25 mouse cellular contexts compared by ENCODE assay signal in genomic region chr7:87761945-87762344, GRCm38 (mm10).
DNase-seq lines count a peak whose midpoint lies in the region; ATAC-seq and TF ChIP-seq lines count a peak whose summit lies in the region.
"Had no signal": no experiment of that assay in that cellular context is flagged by ENCODE, and none has a peak within 500 bp of the region (broad histone marks: within the 10 kb centered on the region; RNA-seq: fewer than 3 reads in every experiment).

No protein-coding gene starts in this region.

- TF ChIP-seq CTCF in hindbrain, postnatal 0 days (IDR thresholded peaks at IDR 0.05; ENCODE audit: low read depth) = no peak

- no peak for DNase-seq in hindbrain, embryonic 14.5 days (ENCODE audit: low spot score)
- no peak for DNase-seq in hindbrain, embryonic 11.5 days (ENCODE audit: low spot score)
- DNase-seq in hindbrain, postnatal 0 days (ENCODE audit: low spot score) = peak; percentile 11
- peak; percentile 34 for DNase-seq in telencephalon, adult 2 months (ENCODE audit: low read depth, low spot score)
- DNase-seq in right cerebral cortex, postnatal 36 days (ENCODE audit: low spot score in 2 of 2) = no peak
- DNase-seq: adrenal gland, adult 2 months; adrenal gland, postnatal 14 days; cerebellum, adult 18-20 months; cerebellum, adult 9-10 months; cerebellum, postnatal 14 days; gastrocnemius, adult 2 months; gastrocnemius, postnatal 14 days; heart, adult 18-20 months; heart, postnatal 10 days; heart, postnatal 4 days; kidney, adult 11 months had no signal

- H3K4me2 ChIP-seq in hindbrain, embryonic 14.5 days (replicated peaks) = no peak overlapping the region
- no peak overlapping the region for H3K4me2 ChIP-seq in hindbrain, embryonic 11.5 days (replicated peaks; ENCODE audit: low read depth, low read length)
- no peak overlapping the region for H3K4me2 ChIP-seq in hindbrain, postnatal 0 days (ENCODE audit: low read depth, low read length)
- H3K4me2 ChIP-seq in hindbrain, embryonic 12.5 days (replicated peaks) = no peak overlapping the region
- H3K4me2 ChIP-seq in midbrain, embryonic 15.5 days = no peak overlapping the region
- no peak overlapping the region for H3K4me2 ChIP-seq in midbrain, embryonic 16.5 days (ENCODE audit: low read length)
- H3K4me2 ChIP-seq: forebrain, embryonic 13.5 days; heart, embryonic 12.5 days; heart, embryonic 15.5 days; intestine, embryonic 15.5 days had no signal

- H3K27ac ChIP-seq in hindbrain, embryonic 14.5 days = no peak overlapping the region
- no peak overlapping the region for H3K27ac ChIP-seq in hindbrain, embryonic 11.5 days (ENCODE audit: low read depth, low read length)
- H3K27ac ChIP-seq in hindbrain, postnatal 0 days = no peak overlapping the region
- H3K27ac ChIP-seq in hindbrain, embryonic 12.5 days = no peak overlapping the region
- no peak overlapping the region for H3K27ac ChIP-seq in midbrain, embryonic 15.5 days
- no peak overlapping the region for H3K27ac ChIP-seq in midbrain, embryonic 16.5 days (ENCODE audit: low read length)
- H3K27ac ChIP-seq: forebrain, embryonic 10.5 days; forebrain, embryonic 13.5 days; gastrocnemius, adult 2 months; heart, embryonic 15.5 days; intestine, embryonic 15.5 days had no signal

- H3K9me3 ChIP-seq in hindbrain, embryonic 14.5 days (ENCODE audit: control insufficient read depth, low read length) = no peaks in the 10 kb centered on the region
- no peaks in the 10 kb centered on the region for H3K9me3 ChIP-seq in hindbrain, embryonic 11.5 days (ENCODE audit: control insufficient read depth, low read length)
- H3K9me3 ChIP-seq in hindbrain, postnatal 0 days (ENCODE audit: low read length) = no peaks in the 10 kb centered on the region
- no peaks in the 10 kb centered on the region for H3K9me3 ChIP-seq in hindbrain, embryonic 12.5 days (replicated peaks)
- no peaks in the 10 kb centered on the region for H3K9me3 ChIP-seq in midbrain, embryonic 15.5 days
- no peaks in the 10 kb centered on the region for H3K9me3 ChIP-seq in midbrain, embryonic 16.5 days (replicated peaks; ENCODE audit: control insufficient read depth, low read length, poor library complexity, severe bottlenecking)
- H3K9me3 ChIP-seq: forebrain, embryonic 10.5 days; forebrain, embryonic 13.5 days; heart, embryonic 12.5 days; heart, embryonic 15.5 days; intestine, embryonic 15.5 days had no signal

- 33% methylated on average over 2 of the region's 2 CpGs for WGBS in hindbrain, embryonic 14.5 days
- WGBS in hindbrain, embryonic 11.5 days = 57% methylated on average over 2 of the region's 2 CpGs
- WGBS in hindbrain, postnatal 0 days = 37% methylated on average over 2 of the region's 2 CpGs
- WGBS in hindbrain, embryonic 12.5 days = 62% methylated on average over 2 of the region's 2 CpGs
- 36% methylated on average over 2 of the region's 2 CpGs for WGBS in midbrain, embryonic 15.5 days
- 46% methylated on average over 2 of the region's 2 CpGs for WGBS in midbrain, embryonic 16.5 days

- no peaks in the 10 kb centered on the region for H3K36me3 ChIP-seq in hindbrain, embryonic 14.5 days (replicated peaks; ENCODE audit: control insufficient read depth, insufficient read depth)
- no peaks in the 10 kb centered on the region for H3K36me3 ChIP-seq in hindbrain, embryonic 11.5 days (ENCODE audit: control insufficient read depth, insufficient read depth, low read length)
- H3K36me3 ChIP-seq in hindbrain, postnatal 0 days (ENCODE audit: insufficient read depth, low read length) = no peaks in the 10 kb centered on the region
- no peaks in the 10 kb centered on the region for H3K36me3 ChIP-seq in hindbrain, embryonic 12.5 days
- H3K36me3 ChIP-seq in midbrain, embryonic 15.5 days (replicated peaks) = no peaks in the 10 kb centered on the region
- H3K36me3 ChIP-seq in midbrain, embryonic 16.5 days (ENCODE audit: control insufficient read depth, insufficient read depth, low read length) = no peaks in the 10 kb centered on the region
- H3K36me3 ChIP-seq: forebrain, embryonic 10.5 days; heart, embryonic 12.5 days; heart, embryonic 15.5 days; intestine, embryonic 15.5 days had no signal

- no peak overlapping the region for H3K4me3 ChIP-seq in hindbrain, embryonic 14.5 days (replicated peaks; ENCODE audit: low read length)
- no peak overlapping the region for H3K4me3 ChIP-seq in hindbrain, embryonic 11.5 days (ENCODE audit: low read depth, low read length)
- no peak overlapping the region for H3K4me3 ChIP-seq in hindbrain, postnatal 0 days (ENCODE audit: low read length)
- H3K4me3 ChIP-seq in hindbrain, embryonic 12.5 days = no peak overlapping the region
- no peak overlapping the region for H3K4me3 ChIP-seq in midbrain, embryonic 15.5 days
- no peak overlapping the region for H3K4me3 ChIP-seq in midbrain, embryonic 16.5 days (ENCODE audit: low read depth, low read length)
- H3K4me3 ChIP-seq: forebrain, embryonic 10.5 days; forebrain, embryonic 13.5 days; gastrocnemius, adult 2 months; heart, embryonic 12.5 days; heart, embryonic 15.5 days; intestine, embryonic 15.5 days had no signal

- H3K27me3 ChIP-seq in hindbrain, embryonic 14.5 days (ENCODE audit: control insufficient read depth, insufficient read depth, low read length) = no peaks in the 10 kb centered on the region
- no peaks in the 10 kb centered on the region for H3K27me3 ChIP-seq in hindbrain, embryonic 11.5 days (ENCODE audit: control insufficient read depth, insufficient read depth, low read length)
- H3K27me3 ChIP-seq in hindbrain, postnatal 0 days (ENCODE audit: insufficient read depth, low read length) = no peaks in the 10 kb centered on the region
- H3K27me3 ChIP-seq in hindbrain, embryonic 12.5 days = no peaks in the 10 kb centered on the region
- H3K27me3 ChIP-seq in midbrain, embryonic 15.5 days (replicated peaks) = no peaks in the 10 kb centered on the region
- H3K27me3 ChIP-seq in midbrain, embryonic 16.5 days (ENCODE audit: control insufficient read depth, insufficient read depth, low read depth, low read length) = no peaks in the 10 kb centered on the region
- H3K27me3 ChIP-seq: forebrain, embryonic 13.5 days; heart, embryonic 12.5 days; heart, embryonic 15.5 days; intestine, embryonic 15.5 days had no signal

- H3K4me1 ChIP-seq in hindbrain, embryonic 14.5 days (replicated peaks; ENCODE audit: control insufficient read depth, insufficient read depth, low read length) = no peaks in the 10 kb centered on the region
- H3K4me1 ChIP-seq in hindbrain, embryonic 11.5 days (replicated peaks; ENCODE audit: control insufficient read depth, insufficient read depth, low read length) = no peaks in the 10 kb centered on the region
- no peaks in the 10 kb centered on the region for H3K4me1 ChIP-seq in hindbrain, postnatal 0 days (ENCODE audit: insufficient read depth, low read length)
- H3K4me1 ChIP-seq in hindbrain, embryonic 12.5 days = 0 out of 2 replicates have a peak, but pooled peaks cover 3% of the 10 kb centered on the region
- no peaks in the 10 kb centered on the region for H3K4me1 ChIP-seq in midbrain, embryonic 15.5 days
- no peaks in the 10 kb centered on the region for H3K4me1 ChIP-seq in midbrain, embryonic 16.5 days (ENCODE audit: control insufficient read depth, insufficient read depth, low read length)
- H3K4me1 ChIP-seq: heart, embryonic 12.5 days; heart, embryonic 15.5 days; intestine, embryonic 15.5 days had no signal

- peak; percentile 24; the same call in 1 of the 2 replicates for ATAC-seq in hindbrain, embryonic 14.5 days (ENCODE audit: low FRiP score)
- ATAC-seq in hindbrain, embryonic 11.5 days (ENCODE audit: low FRiP score) = no peak
- no peak for ATAC-seq in hindbrain, postnatal 0 days
- no peak for ATAC-seq in hindbrain, embryonic 12.5 days (ENCODE audit: low FRiP score)
- 0 out of 2 replicates have a peak, but pooled peaks have one; percentile 60 for ATAC-seq in midbrain, embryonic 15.5 days (replicated peaks)
- ATAC-seq in midbrain, embryonic 16.5 days = no peak
- ATAC-seq: CD4-positive, CD25-positive, alpha-beta regulatory T cell, adult 4 months; forebrain, embryonic 13.5 days; intestine, embryonic 15.5 days had no signal

- H3K9ac ChIP-seq in hindbrain, embryonic 14.5 days = no peak overlapping the region
- H3K9ac ChIP-seq in hindbrain, embryonic 11.5 days (ENCODE audit: low read depth, low read length) = no peak overlapping the region
- no peak overlapping the region for H3K9ac ChIP-seq in hindbrain, postnatal 0 days (replicated peaks; ENCODE audit: low read length)
- no peak overlapping the region for H3K9ac ChIP-seq in hindbrain, embryonic 12.5 days
- no peak overlapping the region for H3K9ac ChIP-seq in midbrain, embryonic 15.5 days
- no peak overlapping the region for H3K9ac ChIP-seq in midbrain, embryonic 16.5 days (ENCODE audit: low read depth, low read length)
- H3K9ac ChIP-seq: forebrain, embryonic 13.5 days; heart, embryonic 12.5 days; heart, embryonic 15.5 days; intestine, embryonic 15.5 days had no signal

Comparison
In these comparisons a context has a peak if more than half of its experiments do, and no peak if none do; other contexts are left out.
1. ATAC-seq: peak in hindbrain, embryonic 14.5 days (single experiment) and midbrain, embryonic 15.5 days (single experiment); none in hindbrain, embryonic 11.5 days (single experiment), hindbrain, postnatal 0 days (single experiment), hindbrain, embryonic 12.5 days (single experiment) and midbrain, embryonic 16.5 days (single experiment).
2. DNase-seq: peak in hindbrain, postnatal 0 days (single experiment) and telencephalon, adult 2 months (single experiment); none in hindbrain, embryonic 14.5 days (single experiment), hindbrain, embryonic 11.5 days (single experiment) and right cerebral cortex, postnatal 36 days (0 of 2).